Mouse (Mus musculus) forebrain, embryonic 15.5 days (tissue): ENCODE measurements around the gene Olfr78. TPM values are rescaled to one million over a fixed set of nuclear protein-coding genes. Genes with fewer than 3 reads are reported as not detected.

ENCODE experiments used
- ATAC-seq: fragments of 200-750 bp; cut with Nextera tagmentation; replicated peaks from 2 replicates; pipeline ENCODE4 v1.8.0; 2017; ENCODE audit warnings: mild to moderate bottlenecking, moderate TSS enrichment, moderate library complexity
- H3K27ac ChIP-seq: fragments of 300-500 bp; sonication (generic); replicated peaks from 2 replicates; pipeline ENCODE4 v1.5.1; 2015; ENCODE audit warnings: mild to moderate bottlenecking, inconsistent platforms
- H3K27me3 ChIP-seq: fragments of 300-500 bp; sonication (generic); 2 replicates; pipeline ENCODE4 v1.6.1; 2015; ENCODE audit warnings: inconsistent platforms
- H3K36me3 ChIP-seq: fragments of 300-500 bp; sonication (generic); 2 replicates; pipeline ENCODE4 v1.6.1; 2015; ENCODE audit warnings: mild to moderate bottlenecking, inconsistent platforms
- H3K4me1 ChIP-seq: fragments of 300-500 bp; sonication (generic); 2 replicates; pipeline ENCODE4 v1.6.1; 2015; ENCODE audit warnings: inconsistent platforms
- H3K4me2 ChIP-seq: fragments of 300-500 bp; sonication (generic); replicated peaks from 2 replicates; pipeline ENCODE4 v1.6.1; 2015; ENCODE audit warnings: mild to moderate bottlenecking, inconsistent platforms
- H3K4me3 ChIP-seq: fragments of 300-500 bp; sonication (generic); 2 replicates; pipeline ENCODE4 v1.5.1; 2015; ENCODE audit warnings: mild to moderate bottlenecking, inconsistent platforms
- H3K9ac ChIP-seq: fragments of 300-500 bp; sonication (generic); replicated peaks from 2 replicates; pipeline ENCODE4 v1.6.1; 2015; ENCODE audit warnings: mild to moderate bottlenecking, inconsistent platforms
- H3K9me3 ChIP-seq: fragments of 300-500 bp; sonication (generic); 2 replicates; pipeline ENCODE4 v1.6.1; 2016; ENCODE audit warnings: inconsistent platforms
- WGBS: fragments of 180-500 bp; shearing (Covaris S2); methylation state at CpG from one replicate; pipeline ENCODE4 v1.1.7; 2015; ENCODE audit warnings: mixed read lengths; 5-methylcytosine and 5-hydroxymethylcytosine counted together
- polyA plus RNA-seq: library from polyadenylated mRNA; unstranded; fragments of >200 nt; fragmentation: Nextera tagmentation; extraction: Ambion mirVana; gene quantifications from 2 replicates; pipeline ENCODE4 v1.2.1, GENCODE M21; 2015

Olfr78 gene
- polyA plus RNA-seq, result 0.05 and 0.14 TPM in 2 replicates

DNA sequence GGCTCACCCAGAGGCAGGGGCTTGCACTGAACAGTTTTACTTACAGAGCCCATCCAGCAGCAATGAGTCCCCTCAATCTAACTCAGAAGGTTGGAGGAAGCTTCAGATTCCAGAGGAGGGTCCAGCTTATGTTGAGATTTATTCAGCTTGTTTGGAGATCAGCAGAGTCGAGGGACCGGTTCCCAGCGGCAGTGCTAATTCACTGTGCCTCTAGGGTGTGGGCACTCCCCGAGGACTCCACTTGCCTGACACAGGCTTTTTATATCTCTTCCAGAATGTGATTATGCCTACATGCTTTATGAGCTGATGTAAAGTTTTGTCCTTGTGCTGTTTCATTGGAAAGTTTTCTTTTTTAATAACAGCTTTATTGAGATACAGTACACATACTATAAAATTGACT, at the start of gene Olfr78, which contains the start of gene Olfr560:
TSS of gene Olfr78 (minus strand) at position 206 of the 400 bp plus-strand sequence.
TSS of gene Olfr560 (minus strand) at position 101 of the 400 bp plus-strand sequence.
- Histone ChIP-seq H3K36me3 (no peaks in the 10 kb centered on the region), H3K4me2 (no peak within 1 kb of the TSS), H3K27ac (no peak within 1 kb of the TSS), H3K9me3 (no peaks in the 10 kb centered on the region), H3K27me3 (no peaks in the 10 kb centered on the region), H3K9ac (no peak within 1 kb of the TSS), H3K4me3 (no peak within 1 kb of the TSS), H3K4me1 (no peaks in the 10 kb centered on the region)
- ATAC-seq, result no peak
- WGBS, result 91% methylated on average over 4 of the region's 4 CpGs

DNA sequence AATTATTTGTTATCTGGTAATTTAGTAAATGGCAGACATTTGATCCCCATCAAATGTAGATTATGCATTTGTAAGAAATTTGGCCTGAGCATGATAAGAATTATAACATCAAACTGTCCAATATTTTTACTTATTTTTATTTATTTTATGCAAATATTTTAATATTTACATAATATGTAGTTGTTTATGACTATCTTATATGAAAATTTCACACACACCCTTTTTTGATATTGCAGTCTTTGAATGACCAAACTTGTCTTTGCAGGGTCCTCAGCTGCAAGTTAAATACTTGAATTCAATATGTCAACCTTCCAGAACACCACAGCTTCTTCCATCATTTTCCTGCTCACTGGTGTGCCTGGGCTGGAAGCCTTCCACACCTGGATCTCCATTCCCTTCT, 43.9 kb upstream of the Olfr78 start, which contains the start of gene Olfr564:
TSS of gene Olfr564 (plus strand) at position 301 of the 400 bp plus-strand sequence.
- no peak within 1 kb of the TSS for H3K27ac ChIP-seq
- H3K4me2 ChIP-seq, result no peak within 1 kb of the TSS
- H3K4me1 ChIP-seq, result no peaks in the 10 kb centered on the region
- ATAC-seq, result no peak
- H3K9ac ChIP-seq, result no peak within 1 kb of the TSS
- no peak within 1 kb of the TSS for H3K4me3 ChIP-seq
- no peaks in the 10 kb centered on the region for H3K9me3 ChIP-seq
- H3K36me3 ChIP-seq, result no peaks in the 10 kb centered on the region
- H3K27me3 ChIP-seq, result no peaks in the 10 kb centered on the region

DNA sequence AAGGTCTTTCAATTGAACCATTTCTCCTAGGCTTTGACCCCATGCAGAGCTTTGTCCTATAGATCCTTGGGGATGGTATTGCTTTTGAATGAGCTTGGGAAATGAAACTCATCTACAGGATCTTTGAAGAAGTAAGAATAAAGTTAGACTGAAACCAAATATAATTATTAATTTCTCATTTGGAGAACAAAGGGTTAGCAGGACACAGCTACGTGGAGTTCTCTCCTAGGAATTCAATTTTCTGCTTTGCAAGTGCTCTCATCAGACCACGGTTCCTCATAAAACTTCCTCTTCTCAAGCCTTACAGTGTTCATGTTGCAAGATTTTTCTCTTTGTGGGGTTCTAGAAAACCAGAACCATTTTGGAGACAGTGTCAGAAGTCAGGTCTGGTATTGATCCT, 11.7 kb upstream of the Olfr78 start, which contains the start of gene Olfr561:
TSS of gene Olfr561 (plus strand) at position 301 of the 400 bp plus-strand sequence.
- no peaks in the 10 kb centered on the region for H3K27me3 ChIP-seq
- WGBS, result 76% methylated on average over 2 of the region's 2 CpGs
- H3K4me2 ChIP-seq, result no peak within 1 kb of the TSS

DNA sequence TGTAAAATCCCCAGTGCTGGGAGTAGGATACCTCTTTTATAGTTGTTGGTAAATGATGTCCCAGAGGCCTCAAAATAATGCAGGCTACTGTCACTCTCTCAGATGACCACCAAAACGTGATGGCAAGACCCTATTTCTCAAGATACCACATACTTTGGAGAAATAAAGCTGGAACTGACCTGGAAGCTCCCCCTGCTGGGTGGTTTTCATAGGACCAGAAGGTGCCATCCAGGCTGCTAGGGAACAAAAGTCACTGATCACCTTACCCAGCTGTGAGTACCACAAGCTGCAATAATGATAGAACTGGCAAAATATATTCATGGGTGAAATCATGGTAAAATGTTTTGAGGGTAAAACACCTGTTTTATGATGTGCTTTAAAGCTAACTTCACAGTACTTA, 7.2 kb downstream of the Olfr78 start:
- 10% methylated on average over 1 of the region's 1 CpGs for WGBS

More for the DNA sequence above, 11.7 kb upstream of the Olfr78 start, which contains the start of gene Olfr561:
- Histone ChIP-seq H3K9me3 (no peaks in the 10 kb centered on the region), H3K36me3 (no peaks in the 10 kb centered on the region), H3K4me1 (no peaks in the 10 kb centered on the region), H3K9ac (no peak within 1 kb of the TSS), H3K4me3 (no peak within 1 kb of the TSS), H3K27ac (no peak within 1 kb of the TSS)
- ATAC-seq, result no peak

DNA sequence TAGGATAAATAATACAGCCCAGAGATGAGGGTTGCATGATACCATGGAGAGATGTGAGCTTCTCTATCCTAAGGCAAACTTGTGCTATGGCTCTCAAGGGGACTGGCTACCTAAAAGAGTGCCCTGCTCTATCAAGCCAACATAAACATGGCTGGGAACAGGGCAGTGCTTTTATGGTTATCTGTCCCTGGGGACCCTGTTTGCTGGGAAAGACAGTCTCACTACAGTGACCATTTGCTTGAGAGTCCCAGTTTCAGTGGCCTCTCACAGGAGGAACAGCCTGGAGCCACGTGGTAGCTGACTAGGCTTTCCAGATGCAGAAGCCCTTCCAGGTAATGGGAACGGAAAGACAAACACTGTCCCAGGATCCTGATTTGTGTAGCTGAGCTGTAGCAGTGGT, 21.6 kb downstream of the Olfr78 start:
- Histone ChIP-seq H3K4me3 (no peak overlapping the region), H3K36me3 (no peaks in the 10 kb centered on the region), H3K27ac (no peak overlapping the region), H3K4me1 (no peaks in the 10 kb centered on the region), H3K9me3 (no peaks in the 10 kb centered on the region), H3K4me2 (no peak overlapping the region), H3K27me3 (no peaks in the 10 kb centered on the region), H3K9ac (no peak overlapping the region)
- no peak for ATAC-seq
- 66% methylated on average over 2 of the region's 2 CpGs for WGBS

More for the DNA sequence above, 7.2 kb downstream of the Olfr78 start:
- H3K4me1 ChIP-seq, result no peaks in the 10 kb centered on the region
- no peaks in the 10 kb centered on the region for H3K27me3 ChIP-seq
- no peaks in the 10 kb centered on the region for H3K9me3 ChIP-seq
- H3K4me3 ChIP-seq, result no peak overlapping the region
- no peak for ATAC-seq
- no peak overlapping the region for H3K27ac ChIP-seq
- H3K9ac ChIP-seq, result no peak overlapping the region
- no peaks in the 10 kb centered on the region for H3K36me3 ChIP-seq
- no peak overlapping the region for H3K4me2 ChIP-seq

DNA sequence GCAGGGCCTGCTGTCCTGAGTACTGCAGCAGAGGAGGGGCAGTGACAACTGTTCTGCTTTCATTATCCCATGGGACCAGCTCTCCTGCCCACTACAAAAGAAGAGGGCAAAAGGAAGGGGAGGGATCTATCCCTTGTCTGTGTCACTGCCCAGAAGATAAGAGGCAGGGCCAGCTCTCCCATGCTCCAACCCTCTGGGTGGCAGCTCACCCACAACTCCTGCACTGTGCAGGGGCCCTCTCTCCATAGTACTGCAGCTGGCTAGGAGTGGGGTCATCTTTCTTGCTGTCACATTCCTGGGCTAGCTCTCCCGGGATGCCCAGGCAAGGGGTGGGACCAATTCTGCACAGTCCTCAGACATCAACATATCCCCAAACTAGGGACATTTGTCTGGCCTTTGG, 25.5 kb downstream of the Olfr78 start:
- no peak overlapping the region for H3K27ac ChIP-seq
- H3K9ac ChIP-seq, result no peak overlapping the region
- 94% methylated on average over 1 of the region's 1 CpGs for WGBS
- H3K27me3 ChIP-seq, result no peaks in the 10 kb centered on the region
- no peak overlapping the region for H3K4me3 ChIP-seq
- no peaks in the 10 kb centered on the region for H3K36me3 ChIP-seq
- H3K9me3 ChIP-seq, result no peaks in the 10 kb centered on the region
- no peaks in the 10 kb centered on the region for H3K4me1 ChIP-seq
- no peak for ATAC-seq
- H3K4me2 ChIP-seq, result no peak overlapping the region

DNA sequence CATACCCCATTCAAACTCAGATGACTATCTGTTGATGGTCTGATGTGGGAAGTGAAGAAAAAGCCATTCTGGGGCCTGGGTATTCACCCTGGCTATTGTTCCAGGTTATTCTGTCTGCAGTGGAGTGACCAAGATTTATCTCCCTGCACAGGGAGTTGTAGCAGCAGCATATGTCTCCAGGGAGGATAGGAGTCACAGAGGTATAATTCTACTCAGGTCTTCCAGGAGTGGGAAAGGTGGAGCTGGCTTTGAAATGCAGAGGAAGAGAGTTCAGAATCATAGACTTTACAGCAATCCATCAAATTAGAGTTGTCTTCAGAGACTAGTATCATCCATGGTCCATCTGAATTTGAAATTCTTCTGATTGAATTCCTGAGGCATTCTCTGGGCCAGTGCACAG, 31.9 kb downstream of the Olfr78 start, which contains the start of gene Olfr559:
TSS of gene Olfr559 (minus strand) at position 101 of the 400 bp plus-strand sequence.
- H3K4me3 ChIP-seq, result no peak within 1 kb of the TSS
- ATAC-seq, result no peak
- no peaks in the 10 kb centered on the region for H3K9me3 ChIP-seq
- H3K4me1 ChIP-seq, result no peaks in the 10 kb centered on the region
- H3K36me3 ChIP-seq, result no peaks in the 10 kb centered on the region
- no peaks in the 10 kb centered on the region for H3K27me3 ChIP-seq
- no peak within 1 kb of the TSS for H3K27ac ChIP-seq
- no peak within 1 kb of the TSS for H3K4me2 ChIP-seq
- H3K9ac ChIP-seq, result no peak within 1 kb of the TSS

DNA sequence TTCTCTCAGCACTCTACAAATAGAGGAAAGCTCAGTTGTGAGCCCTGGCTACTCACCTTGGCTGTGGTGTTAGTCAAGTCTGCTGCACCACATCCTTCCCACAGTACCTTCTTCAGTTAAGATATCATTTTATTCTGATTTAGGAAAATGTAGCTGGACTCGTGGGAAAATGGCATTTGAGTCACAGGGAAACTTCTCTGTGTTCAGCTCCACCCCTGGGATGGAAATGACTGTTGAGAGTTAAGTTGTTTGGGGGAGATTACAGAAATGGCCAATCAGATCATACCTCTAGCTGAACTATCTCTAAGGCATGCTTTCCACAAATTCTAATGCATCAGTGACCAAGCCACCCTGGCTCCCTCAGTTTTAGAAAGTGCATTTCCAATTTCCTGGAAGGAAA, 40.3 kb downstream of the Olfr78 start, which contains the start of gene Olfr33:
TSS of gene Olfr33 (minus strand) at position 101 of the 400 bp plus-strand sequence.
- no peaks in the 10 kb centered on the region for H3K27me3 ChIP-seq
- no peak within 1 kb of the TSS for H3K9ac ChIP-seq
- 38% methylated on average over 1 of the region's 1 CpGs for WGBS
- no peak within 1 kb of the TSS for H3K27ac ChIP-seq
- ATAC-seq, result no peak
- H3K9me3 ChIP-seq, result no peaks in the 10 kb centered on the region
- no peaks in the 10 kb centered on the region for H3K36me3 ChIP-seq
- H3K4me1 ChIP-seq, result no peaks in the 10 kb centered on the region
- H3K4me2 ChIP-seq, result no peak within 1 kb of the TSS
- H3K4me3 ChIP-seq, result no peak within 1 kb of the TSS

DNA sequence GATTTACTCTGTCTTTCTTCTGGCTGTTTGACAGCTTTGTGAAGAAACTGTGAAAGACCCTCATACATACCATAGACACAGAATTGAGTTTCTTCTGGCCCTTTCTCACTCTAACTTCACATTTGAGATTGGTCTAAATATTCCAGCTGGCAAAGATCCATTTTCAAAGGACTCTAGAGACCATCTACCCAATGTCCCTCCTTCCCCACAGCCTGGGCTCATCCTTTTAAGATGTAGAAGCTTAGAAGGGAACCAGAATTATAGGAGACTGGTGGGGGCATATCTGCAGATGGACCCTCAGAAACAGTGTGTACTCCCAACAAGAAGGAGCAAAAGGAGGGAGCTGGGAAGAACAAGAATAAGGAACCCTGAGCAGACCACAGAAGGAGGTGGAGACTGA, 57.4 kb downstream of the Olfr78 start, which contains the start of gene Olfr558:
TSS of gene Olfr558 (plus strand) at position 301 of the 400 bp plus-strand sequence.
- Histone ChIP-seq H3K36me3 (no peaks in the 10 kb centered on the region), H3K27ac (no peak within 1 kb of the TSS), H3K9me3 (no peaks in the 10 kb centered on the region), H3K27me3 (no peaks in the 10 kb centered on the region), H3K9ac (no peak within 1 kb of the TSS), H3K4me3 (no peak within 1 kb of the TSS), H3K4me2 (no peak within 1 kb of the TSS), H3K4me1 (no peaks in the 10 kb centered on the region)
- no peak for ATAC-seq

DNA sequence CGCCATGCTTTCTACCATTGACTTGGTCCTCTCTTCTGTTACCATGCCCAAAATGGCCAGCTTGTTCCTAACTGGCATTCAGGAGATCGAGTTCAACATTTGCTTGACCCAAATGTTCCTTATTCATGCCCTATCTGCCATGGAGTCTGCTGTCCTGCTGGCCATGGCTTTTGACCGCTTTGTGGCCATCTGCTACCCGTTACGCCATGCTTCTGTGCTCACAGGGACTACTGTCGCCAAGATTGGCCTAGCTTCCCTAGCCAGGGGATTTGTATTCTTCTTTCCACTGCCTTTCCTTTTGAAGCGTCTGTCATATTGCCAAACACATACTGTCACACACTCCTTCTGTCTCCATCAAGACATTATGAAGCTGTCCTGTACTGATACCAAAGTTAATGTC, 60.8 kb downstream of the Olfr78 start:
- ATAC-seq, result no peak
- H3K27ac ChIP-seq, result no peak overlapping the region
- no peaks in the 10 kb centered on the region for H3K36me3 ChIP-seq
- no peaks in the 10 kb centered on the region for H3K9me3 ChIP-seq
- H3K27me3 ChIP-seq, result no peaks in the 10 kb centered on the region
- no peak overlapping the region for H3K4me3 ChIP-seq
- WGBS, result 88% methylated on average over 7 of the region's 7 CpGs
- H3K4me2 ChIP-seq, result no peak overlapping the region
- no peak overlapping the region for H3K9ac ChIP-seq
- H3K4me1 ChIP-seq, result no peaks in the 10 kb centered on the region

DNA sequence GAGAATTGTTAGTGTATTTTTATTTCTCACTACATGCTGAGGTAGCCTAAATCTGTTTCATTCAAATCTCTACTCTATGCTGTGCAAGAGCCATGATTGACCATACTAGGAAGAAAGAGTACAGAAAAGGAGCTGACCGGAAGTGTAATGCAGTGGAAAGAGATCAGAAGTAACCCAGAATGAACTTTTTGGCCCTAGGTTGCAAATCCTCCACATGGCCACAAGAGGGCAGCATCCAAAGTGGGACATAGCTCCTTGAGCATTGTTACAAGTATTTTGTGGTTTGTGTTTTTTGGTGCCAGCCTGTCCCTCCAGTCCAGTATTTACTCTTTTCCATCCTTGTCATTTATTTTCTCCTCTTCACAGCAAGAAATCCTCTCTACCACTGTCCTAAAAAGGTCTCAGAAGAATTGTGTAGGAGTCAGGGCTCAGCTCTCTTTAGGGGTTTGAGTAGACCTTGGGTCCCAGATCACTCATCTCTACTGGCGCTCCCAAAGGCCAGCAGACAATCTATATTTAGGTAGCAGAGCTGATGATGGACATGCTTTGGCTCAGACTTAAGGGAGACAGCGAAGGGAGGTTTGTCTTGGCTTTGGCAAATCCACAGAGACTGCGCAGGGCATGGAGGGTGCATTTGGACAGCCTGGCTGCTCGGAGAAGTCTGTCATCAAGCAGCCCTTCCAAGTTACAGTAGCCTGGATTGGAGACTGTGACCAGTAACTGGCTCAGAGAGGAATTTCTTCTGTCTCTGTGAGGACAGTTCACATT, 63.7 kb downstream of the Olfr78 start, which contains the start of gene Olfr557:
TSS of gene Olfr557 (plus strand) at position 553 of the 768 bp plus-strand sequence.
- no peaks in the 10 kb centered on the region for H3K36me3 ChIP-seq
- H3K4me1 ChIP-seq, result no peaks in the 10 kb centered on the region
- H3K4me3 ChIP-seq, result no peak within 1 kb of the TSS
- no peaks in the 10 kb centered on the region for H3K27me3 ChIP-seq
- no peak for ATAC-seq
- H3K4me2 ChIP-seq, result no peak within 1 kb of the TSS
- no peak within 1 kb of the TSS for H3K27ac ChIP-seq
- 81% methylated on average over 5 of the region's 5 CpGs for WGBS
- H3K9ac ChIP-seq, result no peak within 1 kb of the TSS
- H3K9me3 ChIP-seq, result no peaks in the 10 kb centered on the region
